Mouse (Mus musculus): ENCODE results near the gene Tle3.
A peak's percentile ranks its signal among the peaks of the same experiment; 100 is the strongest.

Gene Tle3

DNA sequence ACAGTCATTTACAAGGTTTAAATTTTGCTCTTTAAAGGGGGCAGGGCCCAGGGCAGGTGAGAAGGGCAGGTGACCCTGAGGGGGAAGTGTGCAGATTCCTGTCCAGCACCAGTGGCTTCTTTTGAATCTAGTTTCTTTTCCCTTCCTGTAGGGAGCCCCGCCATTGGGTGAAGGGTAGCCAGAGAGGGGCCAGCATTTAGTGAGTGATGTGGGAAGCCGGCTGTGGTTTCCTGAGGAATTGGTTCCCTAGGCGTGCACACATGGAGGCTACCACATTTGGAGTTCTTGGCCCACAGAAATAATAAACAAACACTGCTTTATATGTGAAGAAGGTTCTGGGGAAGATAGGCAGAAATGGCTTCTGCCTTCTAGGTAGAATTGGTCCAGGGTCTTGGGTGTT lies 4.5 kb downstream of the Tle3 start:
- no peak for DNase-seq (ENCODE audit: low spot score)

DNA sequence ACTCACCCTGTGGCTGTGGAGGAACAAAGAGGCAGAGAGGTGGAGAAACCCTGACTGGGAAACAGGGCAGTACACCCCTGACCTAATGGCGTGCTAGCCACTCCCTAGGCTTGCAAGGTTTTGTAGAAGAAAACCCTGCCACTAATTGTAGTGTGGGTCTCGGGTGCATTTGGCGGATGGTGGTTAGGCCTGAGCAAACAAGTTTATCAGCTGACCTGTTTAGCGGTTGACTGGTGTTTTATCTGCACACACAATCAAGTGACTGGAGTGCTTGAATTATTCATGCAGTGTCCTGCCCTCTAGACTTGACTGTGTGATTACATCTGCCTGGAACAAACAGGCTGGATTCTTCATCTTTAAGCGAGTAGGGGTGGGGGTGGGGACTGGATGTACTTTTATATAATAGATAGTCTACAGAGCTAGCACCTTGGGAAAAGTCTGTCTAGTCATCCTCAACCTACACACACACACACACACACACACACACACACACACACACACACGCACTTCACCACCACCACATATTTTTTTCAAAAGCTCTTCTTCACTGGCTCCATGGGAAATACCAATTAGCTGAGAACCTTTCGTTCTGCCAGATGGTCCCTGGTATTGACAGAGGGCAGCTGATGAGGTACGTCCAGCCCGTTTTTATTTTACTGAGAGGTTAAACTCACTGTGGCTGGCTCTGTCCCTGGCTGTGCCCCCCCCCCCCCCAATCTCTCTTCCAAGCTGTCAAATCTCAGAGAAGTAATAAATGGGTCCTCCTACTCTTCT lies 5.7 kb downstream of the Tle3 start:
- no peak for DNase-seq (ENCODE audit: low spot score)

- DNase-seq (ENCODE audit: low spot score), result no peak
Measured at GRCm38 (mm10) chr9:61378516-61378915, 6.3 kb downstream of the Tle3 start.

DNA sequence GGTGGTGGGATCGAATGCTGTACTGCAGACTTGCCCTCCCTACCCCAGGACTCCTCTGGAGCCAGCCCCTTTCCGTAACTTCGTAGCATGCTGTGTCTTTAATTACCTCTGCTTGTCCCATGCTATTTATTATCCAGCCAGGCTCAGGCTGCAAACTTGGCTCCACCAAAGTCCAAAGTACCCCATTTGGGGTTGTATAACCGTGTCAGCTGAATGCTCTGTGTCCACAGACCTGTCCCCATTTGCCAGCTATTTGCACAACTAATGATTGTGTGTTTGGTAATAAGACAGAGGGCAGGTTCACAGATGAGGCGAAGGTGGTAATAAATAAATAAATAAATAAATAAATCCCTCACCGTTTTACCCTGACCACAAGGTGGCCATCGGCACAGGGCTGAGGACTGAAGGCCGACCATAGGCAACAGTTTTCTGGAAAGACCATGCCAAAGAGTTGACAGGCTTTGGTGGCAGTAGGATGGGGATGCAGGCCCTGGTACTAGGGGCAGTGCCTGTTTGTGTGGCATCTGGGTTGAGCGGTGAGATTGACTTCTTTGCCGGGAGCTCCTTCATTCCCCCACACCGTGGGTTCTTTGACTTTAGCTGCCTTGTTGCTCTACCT lies 7.0 kb downstream of the Tle3 start:
- DNase-seq (ENCODE audit: low spot score), result no peak

- DNase-seq (ENCODE audit: low spot score), result no peak
Measured at GRCm38 (mm10) chr9:61380258-61381062, 8.3 kb downstream of the Tle3 start.

DNA sequence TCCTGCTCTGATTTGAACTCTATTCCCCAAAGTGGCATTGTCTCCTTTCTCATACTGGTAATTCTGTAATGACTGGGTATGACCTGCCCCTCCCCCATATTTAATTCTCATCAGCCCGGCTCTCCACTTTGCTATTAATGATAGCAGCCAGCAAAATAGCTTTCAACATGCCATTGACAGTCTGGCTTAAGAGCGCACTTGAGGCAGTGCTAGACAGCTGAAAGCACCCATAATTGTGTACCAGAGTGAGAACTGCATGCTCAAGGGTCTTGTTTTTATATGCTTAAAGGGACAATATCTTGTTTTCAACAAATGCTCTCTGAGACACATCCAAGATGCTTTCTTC lies 8.9 kb downstream of the Tle3 start:
- DNase-seq (ENCODE audit: low spot score), result no peak

DNA sequence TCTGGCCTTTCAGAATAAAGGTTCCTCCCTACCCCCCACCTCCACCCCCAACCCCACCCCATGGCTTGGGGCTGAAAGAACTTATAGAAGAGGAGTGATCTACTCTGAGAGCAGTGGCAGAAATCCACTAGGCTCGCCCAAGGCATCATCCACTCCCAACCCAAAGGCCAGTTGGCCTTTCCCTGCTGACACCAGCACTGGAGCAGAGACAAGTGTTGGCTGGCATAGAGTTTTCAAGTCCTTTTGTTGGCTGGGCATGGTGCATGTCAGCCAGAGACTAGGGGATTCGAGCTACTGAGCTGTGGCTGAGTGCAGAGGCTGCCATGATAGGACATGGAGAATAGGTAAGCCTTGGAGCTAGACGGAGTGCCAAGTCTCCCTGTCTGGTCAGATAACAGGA lies 9.3 kb downstream of the Tle3 start:
- no peak for DNase-seq (ENCODE audit: low spot score)

DNA sequence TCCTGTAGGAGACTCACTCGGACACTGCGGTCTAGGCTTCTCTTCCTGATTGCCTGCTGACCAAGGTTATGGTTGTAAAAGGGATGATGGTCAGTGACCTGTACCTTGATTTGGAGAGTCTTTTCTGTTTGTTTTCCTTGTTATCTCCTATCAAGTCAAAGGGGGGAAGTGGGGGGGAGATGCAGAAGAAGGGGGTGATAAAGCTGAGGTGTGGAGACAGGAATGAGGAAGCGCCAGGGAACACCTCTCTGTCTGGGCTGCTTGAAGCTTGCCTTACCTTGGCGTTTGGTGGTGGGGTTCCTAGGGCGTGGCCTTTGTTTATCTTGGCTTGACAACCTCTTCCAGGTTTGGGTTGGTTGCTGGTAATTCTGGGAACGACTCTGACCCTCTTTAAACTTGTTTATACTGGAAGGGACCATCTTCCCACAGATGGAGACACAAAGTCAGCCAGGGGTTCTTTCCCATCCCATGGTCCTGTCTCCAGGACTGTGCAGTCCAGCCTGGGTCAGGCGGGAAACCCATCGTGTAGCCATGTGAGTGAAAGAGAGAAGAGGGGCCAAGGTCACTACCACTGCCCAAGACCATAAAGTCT lies 10.5 kb downstream of the Tle3 start:
- no peak for DNase-seq (ENCODE audit: low spot score)

- no peak for DNase-seq (ENCODE audit: low spot score)
Measured at GRCm38 (mm10) chr9:61384101-61384500, 11.9 kb downstream of the Tle3 start.

DNA sequence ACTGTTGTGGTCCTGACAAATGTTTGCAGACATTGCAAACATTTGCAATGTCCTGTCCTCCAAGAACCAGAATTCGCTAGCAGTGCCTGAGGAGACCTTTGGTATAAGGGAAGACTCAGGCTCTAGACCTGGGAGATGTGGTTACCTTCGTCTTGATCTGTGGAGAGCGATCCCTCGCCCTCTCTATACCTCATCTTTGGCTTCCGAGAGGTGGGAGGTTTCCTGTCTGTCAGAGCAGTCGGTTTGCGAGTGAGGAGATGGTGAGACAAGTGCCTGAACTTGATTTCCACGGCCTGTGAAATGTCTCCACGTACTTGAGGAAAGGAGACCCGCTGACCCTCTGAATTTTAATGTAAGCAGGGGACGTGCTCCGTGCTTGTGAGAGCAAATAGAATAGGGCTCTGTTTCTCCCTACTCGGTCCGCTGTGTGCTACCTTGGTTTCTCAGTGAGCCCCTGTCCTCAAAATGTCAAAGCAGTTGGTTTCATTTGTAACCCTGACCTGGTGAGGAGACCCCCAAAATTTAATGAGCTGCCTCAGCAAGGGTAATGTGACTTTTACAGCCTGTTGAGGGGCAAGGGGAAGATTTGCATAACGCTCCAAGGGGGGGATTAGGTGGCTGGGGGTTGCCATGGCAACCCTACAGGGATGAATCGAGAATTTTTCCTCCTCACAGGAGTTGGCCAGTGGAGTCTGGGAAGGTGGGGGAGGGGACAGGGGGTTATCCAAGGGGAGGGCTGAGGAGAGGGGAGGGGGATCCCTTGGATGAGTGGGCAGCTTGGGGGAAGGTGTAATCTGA lies 12.7 kb downstream of the Tle3 start:
- no peak for DNase-seq (ENCODE audit: low spot score)

DNA sequence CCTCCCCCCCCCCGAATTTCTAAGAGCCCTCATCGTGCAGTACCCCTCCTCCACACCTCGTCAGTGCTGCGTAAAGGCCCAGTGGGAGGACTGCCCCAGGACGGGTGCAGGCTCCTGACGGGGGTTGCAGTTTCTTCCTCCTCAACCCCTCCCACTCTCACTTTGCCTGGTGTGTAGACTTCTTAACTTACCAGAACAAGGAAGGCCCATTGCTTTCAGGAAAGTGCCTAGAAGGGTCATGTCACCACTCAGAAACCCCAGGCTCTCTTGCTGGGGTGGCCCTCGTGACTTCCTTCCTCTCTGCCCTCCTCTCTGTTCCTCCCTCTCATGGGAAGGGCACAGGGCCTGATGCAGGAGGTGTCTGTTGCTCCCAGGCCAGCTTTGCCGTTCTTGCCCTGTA lies 13.6 kb downstream of the Tle3 start:
- peak; percentile 22 for DNase-seq (ENCODE audit: low spot score)

- no peak for DNase-seq (ENCODE audit: low spot score)
Measured at GRCm38 (mm10) chr9:61386314-61386713, 14.1 kb downstream of the Tle3 start.

DNA sequence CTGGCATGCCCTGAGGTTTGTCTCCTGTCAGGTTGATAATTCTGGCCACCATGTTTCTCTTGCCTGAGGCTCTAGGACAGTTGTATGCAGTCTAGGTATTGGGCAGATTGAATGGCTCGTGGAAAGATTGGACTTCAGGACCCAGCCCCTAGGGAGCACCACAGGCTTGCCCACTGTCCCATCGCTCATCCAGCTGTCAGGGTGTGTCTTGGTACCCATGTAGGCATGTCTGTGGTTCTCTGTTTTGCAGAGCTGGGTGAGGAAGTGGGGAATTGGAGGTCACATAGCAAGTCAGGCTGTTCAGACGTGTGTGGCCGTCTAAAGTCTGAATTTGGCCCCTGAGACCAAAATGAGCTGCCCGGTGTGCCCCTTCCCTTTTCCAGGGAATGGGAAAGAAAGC lies 15.6 kb downstream of the Tle3 start:
- no peak for DNase-seq (ENCODE audit: low spot score)

GRCm38 (mm10) chr9:61388214-61388613 lies 16.0 kb downstream of the Tle3 start:
- DNase-seq (ENCODE audit: low spot score), result no peak

- DNase-seq (ENCODE audit: low spot score), result no peak
Measured at GRCm38 (mm10) chr9:61388689-61389403, 16.7 kb downstream of the Tle3 start.

- DNase-seq (ENCODE audit: low spot score), result no peak
Measured at GRCm38 (mm10) chr9:61389404-61389701, 17.2 kb downstream of the Tle3 start.

DNA sequence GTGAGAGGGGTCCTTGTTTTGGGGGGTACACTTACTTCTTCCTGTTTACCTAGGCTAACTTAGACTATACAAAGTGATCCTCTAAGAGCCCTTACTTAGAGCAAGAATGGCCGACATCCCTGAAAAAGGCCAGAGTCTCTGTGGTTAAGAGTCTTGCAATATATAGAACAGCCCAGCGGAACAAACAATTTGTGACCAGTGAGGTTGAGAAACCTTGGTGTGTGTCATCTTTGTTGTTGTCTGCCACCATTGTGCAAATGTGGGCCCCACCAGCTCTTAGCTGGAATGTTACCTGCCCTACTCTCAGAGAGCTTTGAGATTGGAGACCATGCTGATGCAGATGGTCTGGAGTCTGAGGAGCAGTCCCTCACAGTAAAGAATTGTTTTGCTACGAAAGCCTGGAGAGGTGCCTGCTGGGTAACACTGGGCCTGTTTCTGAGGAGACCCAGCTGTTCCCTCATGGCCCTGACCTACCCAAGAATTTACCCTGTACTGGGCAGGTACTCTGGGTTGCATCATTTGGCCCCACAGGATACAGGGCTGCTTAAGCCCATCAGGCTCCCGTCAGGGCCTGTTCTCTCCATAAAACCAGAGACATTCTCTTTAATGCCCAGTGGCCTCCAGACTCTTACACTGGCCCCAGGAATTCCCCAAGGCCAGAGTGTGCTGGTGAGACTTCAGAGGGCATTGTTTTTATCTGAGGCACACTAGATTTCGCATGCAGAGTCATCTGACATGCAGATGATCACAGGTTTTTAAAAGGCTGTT lies 19.6 kb downstream of the Tle3 start:
- no peak for DNase-seq (ENCODE audit: low spot score)

DNA sequence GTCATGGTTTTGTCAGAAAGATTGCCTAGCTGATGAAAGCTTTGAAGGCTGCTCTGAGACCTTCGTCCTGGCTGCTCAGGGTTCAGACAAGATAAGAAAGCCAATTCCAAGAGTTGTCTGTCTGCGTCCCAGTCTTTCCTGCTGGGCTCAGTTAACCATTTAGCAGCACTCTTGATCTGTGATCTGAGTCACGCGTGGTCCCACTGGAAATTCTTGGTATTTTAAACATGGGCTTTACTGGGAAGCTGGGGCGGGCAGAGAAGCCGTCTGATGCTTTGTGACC lies 20.1 kb downstream of the Tle3 start:
- no peak for DNase-seq (ENCODE audit: low spot score)

GRCm38 (mm10) chr9:61393161-61393560 lies 21.0 kb downstream of the Tle3 start:
- DNase-seq (ENCODE audit: low spot score), result no peak

GRCm38 (mm10) chr9:61393847-61394246 lies 21.7 kb downstream of the Tle3 start:
- DNase-seq (ENCODE audit: low spot score), result no peak

GRCm38 (mm10) chr9:61395071-61395470 lies 22.9 kb downstream of the Tle3 start:
- no peak for DNase-seq (ENCODE audit: low spot score)

Measured in spleen, adult 12 weeks (tissue).